Mouse (Mus musculus): ENCODE results near the gene Prkar1b.
A peak's percentile ranks its signal among the peaks of the same experiment; 100 is the strongest.

Gene Prkar1b

GRCm38 (mm10) chr5:139138926-139139472 is 10.8 kb downstream of the Prkar1b start:
- Histone ChIP-seq H3K9me3 (ENCODE audit: low read length) (peaks cover 7% of the 10 kb centered on the region), H3K27me3 (ENCODE audit: insufficient read depth, low read length) (no peaks in the 10 kb centered on the region), H3K36me3 (ENCODE audit: insufficient read depth, low read length) (no peaks in the 10 kb centered on the region), H3K4me1 (replicated peaks; ENCODE audit: low read depth, low read length) (peaks cover 26% of the 10 kb centered on the region), H3K4me3 (replicated peaks; ENCODE audit: low read length) (no peak overlapping the region)
- TF ChIP-seq CTCF (conservative IDR thresholded peaks at IDR 0.05; ENCODE audit: low read length) (no peak), POU5F1 (IDR thresholded peaks at IDR 0.05; ENCODE audit: borderline replicate concordance, low read length) (no peak), NANOG (IDR thresholded peaks at IDR 0.05; ENCODE audit: borderline replicate concordance, low read length) (no peak)

- Histone ChIP-seq H3K36me3 (ENCODE audit: insufficient read depth, low read length) (no peaks in the 10 kb centered on the region), H3K4me3 (replicated peaks; ENCODE audit: low read length) (no peak overlapping the region), H3K9me3 (ENCODE audit: low read length) (peaks cover 8% of the 10 kb centered on the region), H3K4me1 (replicated peaks; ENCODE audit: low read depth, low read length) (peaks cover 30% of the 10 kb centered on the region), H3K27me3 (ENCODE audit: insufficient read depth, low read length) (no peaks in the 10 kb centered on the region)
- TF ChIP-seq CTCF (conservative IDR thresholded peaks at IDR 0.05; ENCODE audit: low read length) = no peak
- TF ChIP-seq NANOG (IDR thresholded peaks at IDR 0.05; ENCODE audit: borderline replicate concordance, low read length) = no peak
- TF ChIP-seq POU5F1 (IDR thresholded peaks at IDR 0.05; ENCODE audit: borderline replicate concordance, low read length) = no peak
Observed at GRCm38 (mm10) chr5:139138261-139138925, 11.4 kb downstream of the Prkar1b start.

GRCm38 (mm10) chr5:139137176-139137575 is 12.6 kb downstream of the Prkar1b start:
- peaks cover 3% of the 10 kb centered on the region; the same call in 1 of the 2 replicates for H3K27me3 ChIP-seq (ENCODE audit: insufficient read depth, low read length)
- TF ChIP-seq CTCF (conservative IDR thresholded peaks at IDR 0.05; ENCODE audit: low read length) = no peak
- no peak for TF ChIP-seq NANOG (IDR thresholded peaks at IDR 0.05; ENCODE audit: borderline replicate concordance, low read length)
- TF ChIP-seq POU5F1 (IDR thresholded peaks at IDR 0.05; ENCODE audit: borderline replicate concordance, low read length) = no peak

GRCm38 (mm10) chr5:139136341-139136740 is 13.5 kb downstream of the Prkar1b start:
- TF ChIP-seq CTCF (conservative IDR thresholded peaks at IDR 0.05; ENCODE audit: low read length) (no peak), NANOG (IDR thresholded peaks at IDR 0.05; ENCODE audit: borderline replicate concordance, low read length) (no peak), POU5F1 (IDR thresholded peaks at IDR 0.05; ENCODE audit: borderline replicate concordance, low read length) (no peak)
- no peak overlapping the region for H3K4me3 ChIP-seq (replicated peaks; ENCODE audit: low read length)
- peaks cover 9% of the 10 kb centered on the region for H3K9me3 ChIP-seq (ENCODE audit: low read length)
- no peaks in the 10 kb centered on the region for H3K36me3 ChIP-seq (ENCODE audit: insufficient read depth, low read length)
- peaks cover 31% of the 10 kb centered on the region for H3K4me1 ChIP-seq (replicated peaks; ENCODE audit: low read depth, low read length)
- peaks cover 11% of the 10 kb centered on the region for H3K27me3 ChIP-seq (ENCODE audit: insufficient read depth, low read length)

More at GRCm38 (mm10) chr5:139137176-139137575, 12.6 kb downstream of the Prkar1b start:
- peaks cover 9% of the 10 kb centered on the region for H3K9me3 ChIP-seq (ENCODE audit: low read length)
- H3K4me3 ChIP-seq (replicated peaks; ENCODE audit: low read length) = no peak overlapping the region
- H3K36me3 ChIP-seq (ENCODE audit: insufficient read depth, low read length) = no peaks in the 10 kb centered on the region
- peaks cover 34% of the 10 kb centered on the region for H3K4me1 ChIP-seq (replicated peaks; ENCODE audit: low read depth, low read length)

- Histone ChIP-seq H3K9me3 (ENCODE audit: low read length) (peaks cover 9% of the 10 kb centered on the region), H3K4me1 (replicated peaks; ENCODE audit: low read depth, low read length) (peaks cover 33% of the 10 kb centered on the region), H3K36me3 (ENCODE audit: insufficient read depth, low read length) (no peaks in the 10 kb centered on the region), H3K4me3 (replicated peaks; ENCODE audit: low read length) (no peak overlapping the region), H3K27me3 (ENCODE audit: insufficient read depth, low read length) (peaks cover 24% of the 10 kb centered on the region)
- TF ChIP-seq CTCF (conservative IDR thresholded peaks at IDR 0.05; ENCODE audit: low read length) = no peak
- no peak for TF ChIP-seq POU5F1 (IDR thresholded peaks at IDR 0.05; ENCODE audit: borderline replicate concordance, low read length)
- TF ChIP-seq NANOG (IDR thresholded peaks at IDR 0.05; ENCODE audit: borderline replicate concordance, low read length) = no peak
Observed at GRCm38 (mm10) chr5:139134501-139134900, 15.3 kb downstream of the Prkar1b start.

- H3K4me1 ChIP-seq (replicated peaks; ENCODE audit: low read depth, low read length) = peaks cover 29% of the 10 kb centered on the region
- TF ChIP-seq NANOG (IDR thresholded peaks at IDR 0.05; ENCODE audit: borderline replicate concordance, low read length) (no peak), POU5F1 (IDR thresholded peaks at IDR 0.05; ENCODE audit: borderline replicate concordance, low read length) (no peak), CTCF (conservative IDR thresholded peaks at IDR 0.05; ENCODE audit: low read length) (no peak)
- H3K36me3 ChIP-seq (ENCODE audit: insufficient read depth, low read length) = no peaks in the 10 kb centered on the region
- H3K9me3 ChIP-seq (ENCODE audit: low read length) = peaks cover 9% of the 10 kb centered on the region
- peaks cover 47% of the 10 kb centered on the region for H3K27me3 ChIP-seq (ENCODE audit: insufficient read depth, low read length)
- peak overlapping the region; percentile 70 for H3K4me3 ChIP-seq (replicated peaks; ENCODE audit: low read length)
Observed at GRCm38 (mm10) chr5:139130351-139130750, 19.4 kb downstream of the Prkar1b start.

- peaks cover 9% of the 10 kb centered on the region for H3K9me3 ChIP-seq (ENCODE audit: low read length)
- H3K4me1 ChIP-seq (replicated peaks; ENCODE audit: low read depth, low read length) = peaks cover 26% of the 10 kb centered on the region
- H3K36me3 ChIP-seq (ENCODE audit: insufficient read depth, low read length) = no peaks in the 10 kb centered on the region
- TF ChIP-seq POU5F1 (IDR thresholded peaks at IDR 0.05; ENCODE audit: borderline replicate concordance, low read length) = no peak
- no peak for TF ChIP-seq CTCF (conservative IDR thresholded peaks at IDR 0.05; ENCODE audit: low read length)
- TF ChIP-seq NANOG (IDR thresholded peaks at IDR 0.05; ENCODE audit: borderline replicate concordance, low read length) = no peak
- H3K4me3 ChIP-seq (replicated peaks; ENCODE audit: low read length) = peak overlapping the region; percentile 70
- peaks cover 47% of the 10 kb centered on the region for H3K27me3 ChIP-seq (ENCODE audit: insufficient read depth, low read length)
Observed at GRCm38 (mm10) chr5:139129572-139130151, 20.1 kb downstream of the Prkar1b start.

GRCm38 (mm10) chr5:139129078-139129477 is 20.7 kb downstream of the Prkar1b start:
- peaks cover 5% of the 10 kb centered on the region for H3K9me3 ChIP-seq (ENCODE audit: low read length)
- no peak for TF ChIP-seq POU5F1 (IDR thresholded peaks at IDR 0.05; ENCODE audit: borderline replicate concordance, low read length)
- no peak for TF ChIP-seq CTCF (conservative IDR thresholded peaks at IDR 0.05; ENCODE audit: low read length)
- no peak for TF ChIP-seq NANOG (IDR thresholded peaks at IDR 0.05; ENCODE audit: borderline replicate concordance, low read length)
- no peaks in the 10 kb centered on the region for H3K36me3 ChIP-seq (ENCODE audit: insufficient read depth, low read length)
- peak overlapping the region; percentile 70 for H3K4me3 ChIP-seq (replicated peaks; ENCODE audit: low read length)
- H3K4me1 ChIP-seq (replicated peaks; ENCODE audit: low read depth, low read length) = peaks cover 20% of the 10 kb centered on the region
- peaks cover 47% of the 10 kb centered on the region for H3K27me3 ChIP-seq (ENCODE audit: insufficient read depth, low read length)
